Mouse (Mus musculus): ENCODE data around the gene Prdm16. TPM values are rescaled to one million over a fixed set of nuclear protein-coding genes. Genes with fewer than 3 reads are reported as not detected.

The Prdm16 gene
- total RNA-seq, 2 experiments from 2014 or later, result 8.2 to 9.6 TPM

- intact Hi-C loops (cut with DNase I), result no loop called here
Measured at GRCm38 (mm10) chr4:154418993-154419392, 217.7 kb downstream of the Prdm16 start.

GRCm38 (mm10) chr4:154418327-154418744, 218.3 kb downstream of the Prdm16 start:
- no peak for TF ChIP-seq CTCF (IDR thresholded peaks at IDR 0.05)
- Histone ChIP-seq H3K4me3 (no peak overlapping the region), H3K27ac (no peak overlapping the region)
- no peak for DNase-seq (ENCODE audit: extremely low spot score in 1 of 2, low spot score in 2 of 2)
- intact Hi-C loops (cut with DNase I), result no loop called here

More at GRCm38 (mm10) chr4:154418993-154419392, 217.7 kb downstream of the Prdm16 start:
- TF ChIP-seq CTCF (IDR thresholded peaks at IDR 0.05), result peak; percentile 58
- H3K27ac ChIP-seq, result no peak overlapping the region
- no peak for DNase-seq (ENCODE audit: extremely low spot score in 1 of 2, low spot score in 2 of 2)
- H3K4me3 ChIP-seq, result no peak overlapping the region

GRCm38 (mm10) chr4:154416728-154417127, 219.9 kb downstream of the Prdm16 start:
- Histone ChIP-seq H3K27ac (no peak overlapping the region), H3K4me3 (no peak overlapping the region)
- TF ChIP-seq CTCF (IDR thresholded peaks at IDR 0.05), result no peak
- DNase-seq (ENCODE audit: extremely low spot score in 1 of 2, low spot score in 2 of 2), result no peak
- intact Hi-C loops (cut with DNase I), result no loop called here

GRCm38 (mm10) chr4:154414885-154415284, 221.8 kb downstream of the Prdm16 start:
- TF ChIP-seq CTCF (IDR thresholded peaks at IDR 0.05), result no peak
- DNase-seq (ENCODE audit: extremely low spot score in 1 of 2, low spot score in 2 of 2), result no peak
- intact Hi-C loops (cut with DNase I), result no loop called here
- H3K4me3 ChIP-seq, result no peak overlapping the region
- no peak overlapping the region for H3K27ac ChIP-seq

- H3K4me3 ChIP-seq, result no peak overlapping the region
- no peak for TF ChIP-seq CTCF (IDR thresholded peaks at IDR 0.05)
- intact Hi-C loops (cut with DNase I), result no loop called here
- no peak overlapping the region for H3K27ac ChIP-seq
- no peak for DNase-seq (ENCODE audit: extremely low spot score in 1 of 2, low spot score in 2 of 2)
Measured at GRCm38 (mm10) chr4:154410559-154410958, 226.1 kb downstream of the Prdm16 start.

- no peak for TF ChIP-seq CTCF (IDR thresholded peaks at IDR 0.05)
- DNase-seq (ENCODE audit: extremely low spot score in 1 of 2, low spot score in 2 of 2), result no peak
- intact Hi-C loops (cut with DNase I), result no loop called here
- H3K27ac ChIP-seq, result 0 out of 2 replicates have a peak overlapping the region, but pooled peaks have one; percentile 4
- H3K4me3 ChIP-seq, result no peak overlapping the region
Measured at GRCm38 (mm10) chr4:154409841-154410240, 226.8 kb downstream of the Prdm16 start.

GRCm38 (mm10) chr4:154409237-154409721, 227.4 kb downstream of the Prdm16 start:
- H3K4me3 ChIP-seq, result no peak overlapping the region
- 0 out of 2 replicates have a peak overlapping the region, but pooled peaks have one; percentile 4 for H3K27ac ChIP-seq
- intact Hi-C loops (cut with DNase I), result no loop called here
- no peak for DNase-seq (ENCODE audit: extremely low spot score in 1 of 2, low spot score in 2 of 2)
- no peak for TF ChIP-seq CTCF (IDR thresholded peaks at IDR 0.05)

GRCm38 (mm10) chr4:154402948-154403347, 233.7 kb downstream of the Prdm16 start:
- Histone ChIP-seq H3K4me3 (no peak overlapping the region), H3K27ac (peak overlapping the region; percentile 40; the same call in 1 of the 2 replicates)
- TF ChIP-seq CTCF (IDR thresholded peaks at IDR 0.05), result no peak
- intact Hi-C loops (cut with DNase I), result loop anchor here (5.0 kb wide), 1 partner anchor 154 kb away; no protein-coding TSS in a partner anchor
- no peak for DNase-seq (ENCODE audit: extremely low spot score in 1 of 2, low spot score in 2 of 2)

GRCm38 (mm10) chr4:154401982-154402932, 234.4 kb downstream of the Prdm16 start:
- DNase-seq (ENCODE audit: extremely low spot score in 1 of 2, low spot score in 2 of 2), result peak in 1 of 2 experiments; percentile 41
- intact Hi-C loops (cut with DNase I), result loop anchor here (2.0 to 5.0 kb wide), 2 partner anchors 37 to 155 kb away; no protein-coding TSS in a partner anchor
- TF ChIP-seq CTCF (IDR thresholded peaks at IDR 0.05), result no peak
- Histone ChIP-seq H3K4me3 (no peak overlapping the region), H3K27ac (peak overlapping the region; percentile 40; the same call in 1 of the 2 replicates)

- DNase-seq (ENCODE audit: extremely low spot score in 1 of 2, low spot score in 2 of 2), result peak in 1 of 2 experiments; percentile 58
- Histone ChIP-seq H3K27ac (peak overlapping the region; percentile 40; the same call in 1 of the 2 replicates), H3K4me3 (no peak overlapping the region)
- intact Hi-C loops (cut with DNase I), result loop anchor here (2.0 to 5.0 kb wide), 2 partner anchors 37 to 156 kb away; no protein-coding TSS in a partner anchor
- no peak for TF ChIP-seq CTCF (IDR thresholded peaks at IDR 0.05)
Measured at GRCm38 (mm10) chr4:154401379-154401778, 235.3 kb downstream of the Prdm16 start.

GRCm38 (mm10) chr4:154400256-154401171, 236.2 kb downstream of the Prdm16 start:
- H3K4me3 ChIP-seq, result no peak overlapping the region
- H3K27ac ChIP-seq, result no peak overlapping the region
- TF ChIP-seq CTCF (IDR thresholded peaks at IDR 0.05), result no peak
- no peak for DNase-seq (ENCODE audit: extremely low spot score in 1 of 2, low spot score in 2 of 2)
- intact Hi-C loops (cut with DNase I), result loop anchor here (2.0 to 5.0 kb wide), 2 partner anchors 38 to 157 kb away; no protein-coding TSS in a partner anchor

Data from left cerebral cortex, adult 2 months (tissue).